Mouse (Mus musculus): Measurements from ENCODE around the gene Plbd2.
A peak's percentile ranks its signal among the peaks of the same experiment; 100 is the strongest.

The Plbd2 gene

DNA sequence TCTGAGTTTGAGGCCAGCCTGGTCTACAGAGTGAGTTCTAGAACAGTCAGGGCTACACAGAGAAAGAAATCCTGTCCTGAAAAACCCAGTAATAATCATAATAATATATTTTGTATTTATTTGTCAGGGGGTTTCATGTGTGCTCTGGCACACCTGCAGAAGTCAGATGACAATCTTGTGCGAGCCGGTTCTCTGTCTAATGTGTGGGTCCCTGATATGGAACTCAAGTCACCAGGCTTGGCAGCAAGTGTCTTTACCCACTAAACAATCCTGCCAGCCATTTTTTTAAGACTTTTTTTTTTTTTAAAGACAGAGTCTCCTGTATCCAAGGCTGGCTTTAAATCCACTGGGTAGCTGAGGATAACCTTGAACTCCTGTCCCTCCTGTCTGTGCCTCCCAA, 30.1 kb downstream of the Plbd2 start:
- DNase-seq (ENCODE audit: low read depth): no peak

DNA sequence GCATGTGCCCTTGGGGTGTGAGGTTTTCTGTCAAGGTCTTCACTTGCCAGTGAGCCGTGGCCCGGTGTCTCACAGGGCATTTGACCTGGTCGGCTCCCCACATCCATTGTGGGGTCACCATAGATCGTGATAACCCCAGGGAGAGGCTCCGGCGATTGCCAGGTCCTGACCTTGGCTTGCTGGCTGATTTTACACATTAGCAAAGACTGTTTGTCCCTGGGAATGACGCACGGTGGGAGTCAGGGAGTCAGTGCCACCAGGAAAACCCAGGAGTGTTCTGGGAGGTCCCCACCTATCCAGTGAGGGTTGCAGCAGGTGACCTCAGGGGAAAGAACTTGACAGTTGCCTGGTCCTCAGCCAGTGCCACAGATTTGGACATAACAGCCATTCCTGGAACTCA, 30.7 kb downstream of the Plbd2 start, which contains the start of gene Sdsl:
Sdsl (minus strand) TSS at position 41 of the 400 bp plus-strand sequence.
- DNase-seq (ENCODE audit: low read depth): no peak

GRCm38 (mm10) chr5:120471538-120471937, 31.9 kb downstream of the Plbd2 start:
- no peak for DNase-seq (ENCODE audit: low read depth)

DNA sequence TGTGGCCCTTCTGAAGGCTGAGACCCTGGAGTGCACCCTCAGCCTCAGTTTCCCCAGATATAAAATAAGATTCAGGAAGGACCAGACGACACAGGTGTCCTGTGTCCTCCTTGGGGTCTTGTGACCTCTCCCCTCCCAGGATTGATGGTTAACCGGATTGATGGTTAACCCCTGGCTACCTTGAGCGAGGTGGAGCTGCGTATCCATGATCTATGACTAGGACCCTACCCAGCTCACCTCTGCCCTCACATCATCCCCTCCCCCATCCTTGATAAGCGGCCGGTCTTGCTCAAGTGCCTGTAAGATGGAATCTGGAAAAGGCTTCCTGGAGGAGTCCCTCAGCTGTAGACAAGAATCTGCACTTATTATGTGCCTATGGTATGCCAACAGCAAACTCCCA, 34.6 kb downstream of the Plbd2 start:
- no peak for DNase-seq (ENCODE audit: low read depth)

GRCm38 (mm10) chr5:120468336-120468735, 35.1 kb downstream of the Plbd2 start:
- DNase-seq (ENCODE audit: low read depth): no peak

DNA sequence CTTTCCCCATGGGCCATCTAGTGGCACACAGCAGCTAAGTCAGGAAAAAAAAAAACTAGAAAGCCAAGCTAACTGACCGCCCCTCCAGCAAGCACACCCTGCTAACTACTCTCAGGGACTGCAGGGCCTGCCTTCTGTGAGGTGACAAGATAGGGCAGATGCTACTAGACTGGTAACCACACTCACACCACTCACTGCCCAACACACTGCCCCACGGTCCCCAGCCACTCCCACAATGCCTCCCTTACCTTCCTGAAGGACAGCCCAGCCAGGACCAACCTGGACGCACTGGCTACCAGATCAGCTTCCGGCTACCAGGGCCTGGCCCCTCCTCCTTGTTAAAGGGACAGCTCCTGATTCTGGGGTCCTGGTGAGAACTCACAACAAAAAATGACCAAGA, 36.4 kb downstream of the Plbd2 start:
- no peak for DNase-seq (ENCODE audit: low read depth)

GRCm38 (mm10) chr5:120465860-120466259, 37.6 kb downstream of the Plbd2 start:
- DNase-seq (ENCODE audit: low read depth): no peak

DNA sequence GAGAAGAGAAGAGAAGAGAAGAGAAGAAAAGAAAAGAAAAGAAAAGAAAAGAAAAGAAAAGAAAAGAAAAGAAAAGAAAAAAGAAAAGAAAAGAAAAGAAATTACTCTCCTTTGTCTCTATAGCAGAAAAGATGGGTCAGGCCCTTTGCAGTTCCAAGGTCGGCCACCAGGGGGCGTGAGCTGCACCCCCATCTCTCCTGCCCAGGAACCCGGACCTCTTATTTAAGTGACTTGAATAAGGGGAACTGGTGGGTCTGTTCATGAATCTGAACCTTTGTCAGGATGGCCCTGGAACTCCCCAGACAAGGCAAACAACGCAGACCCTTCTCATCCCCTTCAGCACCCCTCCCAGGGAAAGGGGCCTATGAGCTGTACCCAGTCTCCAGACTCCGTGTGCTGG, 38.4 kb downstream of the Plbd2 start:
- no peak for DNase-seq (ENCODE audit: low read depth)

- no peak for DNase-seq (ENCODE audit: low read depth)
These were observed 39.1 kb downstream of the Plbd2 start for GRCm38 (mm10) chr5:120464321-120464720.

DNA sequence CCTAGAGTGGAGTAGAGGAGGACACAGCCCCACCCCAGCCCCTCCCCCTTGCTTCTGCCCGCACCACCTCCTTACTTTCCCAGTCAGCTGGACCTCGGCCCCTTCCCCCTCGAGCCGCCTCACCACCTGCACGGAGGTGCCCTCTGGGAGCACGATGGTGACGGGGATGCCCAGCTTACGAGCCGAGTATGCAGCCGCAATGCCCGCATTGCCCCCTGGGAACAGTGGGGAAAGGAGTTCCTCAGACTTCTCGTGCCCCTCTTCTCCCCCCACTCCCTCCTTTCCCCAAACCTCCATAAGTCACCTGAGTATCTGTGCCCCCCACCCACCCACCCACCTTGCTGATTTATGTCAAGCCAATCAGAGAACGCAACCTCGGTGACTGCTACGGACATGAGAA, 41.5 kb downstream of the Plbd2 start:
- no peak for DNase-seq (ENCODE audit: low read depth)

GRCm38 (mm10) chr5:120459133-120459532, 44.3 kb downstream of the Plbd2 start:
- no peak for DNase-seq (ENCODE audit: low read depth)

DNA sequence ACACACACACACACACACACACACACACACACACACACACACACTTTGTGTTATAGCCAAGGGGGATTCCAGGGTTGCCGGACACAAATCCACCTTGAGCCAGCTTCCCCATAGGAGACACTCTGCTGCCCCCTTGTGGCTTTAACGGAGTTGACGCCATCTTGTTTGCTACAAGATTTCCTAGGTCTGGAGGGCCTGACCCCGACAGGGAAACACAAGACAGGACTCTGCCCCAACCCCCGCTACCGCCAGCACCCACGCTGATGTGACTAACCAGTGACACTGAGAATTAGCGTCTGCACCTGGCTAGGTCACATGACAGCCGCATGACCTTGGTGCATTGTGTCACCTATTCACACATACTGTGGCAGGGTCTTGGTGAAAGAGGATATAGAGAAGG, 45.8 kb downstream of the Plbd2 start:
- DNase-seq (ENCODE audit: low read depth): no peak

GRCm38 (mm10) chr5:120456841-120457554, 46.4 kb downstream of the Plbd2 start:
- no peak for DNase-seq (ENCODE audit: low read depth)

DNA sequence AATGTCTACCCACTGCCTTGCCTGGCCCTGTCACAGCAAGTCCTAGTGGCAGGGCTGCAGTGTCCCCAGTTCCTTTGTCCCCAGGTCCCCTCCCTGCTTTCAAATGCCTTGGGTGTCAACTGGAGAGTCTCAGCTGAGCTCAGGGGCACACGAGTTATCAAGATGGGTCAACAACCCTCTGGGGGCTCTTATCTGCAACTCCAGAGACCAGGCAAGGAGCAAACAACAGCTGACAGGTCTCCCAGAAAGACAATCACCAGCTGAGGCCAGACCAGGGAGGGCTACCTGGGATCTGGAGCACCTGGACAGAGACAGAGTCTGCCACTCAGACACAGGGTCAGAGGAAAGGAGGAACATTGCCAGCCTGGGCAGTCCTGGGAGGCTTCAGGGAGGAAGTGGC, 47.2 kb downstream of the Plbd2 start:
- DNase-seq (ENCODE audit: low read depth): no peak

- no peak for DNase-seq (ENCODE audit: low read depth)
These were observed 48.6 kb downstream of the Plbd2 start for GRCm38 (mm10) chr5:120454756-120455337.

DNA sequence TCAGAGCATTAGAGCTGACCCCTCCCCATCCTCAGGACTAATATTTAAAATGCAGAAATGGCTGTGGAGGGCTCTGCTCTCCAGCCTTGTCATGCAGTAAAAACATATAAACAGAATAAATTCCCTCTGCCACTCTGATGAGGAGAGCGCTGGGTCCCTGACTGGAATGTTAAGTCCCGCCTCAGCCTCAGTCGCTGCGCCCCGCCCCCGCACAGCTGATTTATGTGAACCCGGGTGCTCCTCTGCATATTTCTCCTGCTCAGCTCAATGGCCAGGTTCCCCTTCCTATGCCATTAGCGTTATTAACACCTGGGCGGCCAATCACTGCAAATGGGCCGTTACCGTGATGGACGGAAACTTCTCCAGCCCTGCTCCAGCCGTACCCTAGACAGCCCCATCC, 56.1 kb downstream of the Plbd2 start:
- no peak for DNase-seq (ENCODE audit: low read depth)

DNA sequence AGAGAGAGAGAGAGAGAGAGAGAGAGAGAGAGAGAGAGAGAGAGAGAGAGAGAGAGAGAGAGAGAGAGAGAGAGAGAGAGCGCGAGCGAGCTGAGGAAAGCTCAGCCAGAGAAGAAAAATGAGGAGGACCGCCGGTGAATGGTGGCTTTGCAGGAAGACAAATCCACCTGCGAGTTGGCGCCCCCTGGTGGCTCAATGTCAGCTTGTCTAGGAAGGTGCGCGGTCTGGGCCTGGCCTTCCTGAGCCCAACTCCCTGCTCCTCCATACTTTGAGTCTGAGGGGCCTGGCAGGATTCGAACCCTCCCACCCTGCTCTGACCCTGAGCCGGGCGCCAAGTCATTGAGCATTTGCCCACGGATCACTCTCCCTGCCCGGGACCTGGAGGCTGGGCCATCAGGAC, 62.7 kb downstream of the Plbd2 start:
- DNase-seq (ENCODE audit: low read depth): peak; percentile 34

DNA sequence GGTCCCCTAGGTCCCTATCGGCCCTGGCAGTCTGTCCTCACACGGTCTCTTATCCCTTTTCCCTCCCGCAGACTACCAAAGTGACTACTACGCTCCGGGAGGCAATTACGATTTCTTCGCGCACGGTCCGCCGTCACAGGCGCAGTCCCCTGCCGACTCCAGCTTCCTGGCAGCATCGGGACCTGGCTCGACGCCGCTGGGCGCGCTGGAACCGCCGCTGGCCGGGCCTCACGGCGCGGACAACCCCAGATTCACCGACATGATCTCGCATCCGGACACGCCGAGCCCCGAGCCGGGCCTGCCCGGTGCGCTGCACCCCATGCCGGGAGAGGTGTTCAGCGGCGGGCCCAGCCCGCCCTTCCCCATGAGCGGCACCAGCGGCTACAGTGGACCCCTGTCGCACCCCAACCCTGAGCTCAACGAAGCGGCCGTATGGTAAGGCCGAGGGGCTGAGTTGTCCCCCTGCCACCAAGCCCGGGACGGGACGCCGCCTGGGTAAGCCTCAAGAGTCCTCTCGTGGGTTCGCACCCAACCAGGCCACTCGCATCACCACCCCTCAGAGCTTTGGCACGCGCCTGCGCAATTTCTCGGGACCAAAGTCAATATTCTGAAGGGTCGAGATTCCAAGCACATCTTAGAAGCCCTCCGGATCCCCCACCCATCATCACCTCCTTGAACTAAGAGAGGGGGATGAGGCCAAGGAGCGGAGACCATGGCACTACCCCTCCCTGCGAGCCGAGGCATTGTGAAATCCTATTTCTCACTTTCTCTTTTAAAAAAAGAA, 63.3 kb downstream of the Plbd2 start:
- DNase-seq (ENCODE audit: low read depth): no peak

DNA sequence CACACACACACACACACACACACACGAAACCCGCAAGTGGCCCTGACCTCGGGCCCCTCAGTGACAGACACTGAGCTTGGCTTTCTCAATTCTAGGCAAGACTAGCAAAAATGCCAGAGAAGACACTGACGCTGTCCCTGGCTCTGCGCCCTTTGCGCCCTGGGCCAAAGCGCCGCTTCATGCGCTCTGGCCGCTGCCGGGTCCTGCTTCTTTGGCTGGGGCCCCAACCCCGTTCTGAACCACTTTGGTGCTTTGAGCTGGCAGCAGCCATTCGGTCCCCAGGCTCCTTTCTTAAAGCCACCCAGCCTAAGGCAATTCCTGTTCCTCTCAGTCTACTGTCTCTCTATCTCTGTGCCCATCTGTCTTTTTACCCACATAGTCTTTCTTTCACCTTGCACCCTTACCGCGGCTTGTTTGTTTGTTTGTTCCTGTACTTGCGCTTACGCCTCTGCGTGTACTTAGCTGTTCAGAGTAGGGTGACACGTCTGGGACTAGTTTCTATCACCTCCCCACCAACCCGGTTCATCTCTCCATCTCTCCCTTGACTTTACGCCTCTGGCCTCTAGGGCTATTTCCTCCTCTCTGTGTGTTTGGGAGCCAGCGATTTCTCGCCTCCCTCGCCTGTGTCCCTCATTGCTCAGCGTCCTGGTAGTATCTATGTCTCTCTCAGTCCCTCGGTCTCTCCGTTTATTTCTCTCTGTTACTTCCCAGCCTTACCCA, 64.3 kb downstream of the Plbd2 start:
- DNase-seq (ENCODE audit: low read depth): no peak

- DNase-seq (ENCODE audit: low read depth): no peak
These were observed 65.0 kb downstream of the Plbd2 start for GRCm38 (mm10) chr5:120438469-120438868.

DNA sequence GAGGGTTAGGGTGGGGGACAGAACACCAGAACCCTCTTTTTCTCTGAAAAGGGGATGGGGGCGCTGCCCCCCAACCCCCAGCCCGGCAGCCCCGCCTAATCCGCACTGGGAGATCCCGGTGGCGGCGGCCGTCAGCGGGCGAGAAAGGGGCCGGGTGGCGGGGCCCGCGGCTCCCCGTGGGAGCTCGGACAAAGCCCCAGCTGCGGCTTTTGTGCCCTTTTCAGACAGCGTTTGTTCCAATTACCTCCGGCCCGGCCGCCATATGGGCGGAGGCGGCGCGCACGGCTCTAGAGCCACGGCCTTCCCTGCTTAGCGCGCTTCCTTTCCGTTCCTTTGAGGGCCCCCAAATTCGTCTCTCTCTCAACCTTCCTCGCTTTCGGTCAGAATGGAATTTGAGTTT, 65.4 kb downstream of the Plbd2 start:
- DNase-seq (ENCODE audit: low read depth): no peak

GRCm38 (mm10) chr5:120437539-120437938, 65.9 kb downstream of the Plbd2 start:
- DNase-seq (ENCODE audit: low read depth): no peak

All from fibroblast of lung, adult 2 months (primary cell).